Mouse (Mus musculus) common myeloid progenitor, adult 5-6 weeks (primary cell): ENCODE data around the gene Gipc2. TPM values are rescaled to one million over a fixed set of nuclear protein-coding genes. Genes with fewer than 3 reads are reported as not detected.

Source experiments
- total RNA-seq: library from RNA; stranded (forward); fragments of 200-1000, 187-1606 nt; gene quantifications from 2 replicates; pipeline ENCODE4 v1.2.3, GENCODE M21; 2017

Gene Gipc2
- total RNA-seq, 1 experiment from 2014 or later = 1.2 TPM

Other genes with a start within 250 kb of the Gipc2 start
- 72.1 and 88.3 TPM in 2 replicates for gene Dnajb4, start 44.1 kb upstream of the Gipc2 start, total RNA-seq
- 244 and 251 TPM in 2 replicates for gene Fubp1, start 44.2 kb upstream of the Gipc2 start, total RNA-seq
- gene Nexn, start 100.1 kb upstream of the Gipc2 start, total RNA-seq = 0.64 TPM in 1 of 2 replicates, not detected in the other
- 25.3 and 29.1 TPM in 2 replicates for gene Miga1, start 174.2 kb upstream of the Gipc2 start, total RNA-seq
- gene Usp33, start 180.2 kb upstream of the Gipc2 start, total RNA-seq = 65.3 and 67.5 TPM in 2 replicates
- gene Zzz3, start 229.2 kb upstream of the Gipc2 start, total RNA-seq = 75.6 and 95.0 TPM in 2 replicates